Comparison of ENCODE assay signal across 21 mouse cellular contexts in genomic region chr1:107767198-107767947, GRCm38 (mm10).
DNase-seq lines count a peak whose midpoint lies in the region; ATAC-seq and TF ChIP-seq lines count a peak whose summit lies in the region.
"Had no signal": no experiment of that assay in that cellular context is flagged by ENCODE, and none has a peak within 500 bp of the region (broad histone marks: within the 10 kb centered on the region; RNA-seq: fewer than 3 reads in every experiment).

No protein-coding gene starts in this region.

- no peak for TF ChIP-seq EP300 in heart, postnatal 0 days (IDR thresholded peaks at IDR 0.05; ENCODE audit: low read depth)
- TF ChIP-seq EP300 in heart, adult 2 months (IDR thresholded peaks at IDR 0.05; ENCODE audit: insufficient read depth, low read depth, low read length): no peak

- peak; percentile 7 for DNase-seq in gastrocnemius, adult 18-20 months (ENCODE audit: low spot score)
- no peak for DNase-seq in gastrocnemius, adult 8-10 months (ENCODE audit: low spot score in 2 of 2)
- peak; percentile 26 for DNase-seq in heart, postnatal 0 days (ENCODE audit: low spot score)
- no peak for DNase-seq in heart, adult 2 months
- DNase-seq in brain, embryonic 14.5 days (ENCODE audit: low read depth): peak; percentile 26
- DNase-seq in thymus, postnatal 25 days: no peak
- DNase-seq: adrenal gland, adult 2 months; kidney, adult 11 months; kidney, postnatal 36 days; layer of hippocampus, postnatal 36 days; liver, postnatal 0 days; right cerebral cortex, adult 18-20 months; thymus, adult 18-20 months; thymus, postnatal 4 days had no signal

- intact Hi-C loops in heart, adult 2 months (cut with DNase I): no loop called here

- H3K4me3 ChIP-seq in heart, postnatal 0 days (ENCODE audit: low read depth, low read length): no peak overlapping the region
- H3K4me3 ChIP-seq in heart, adult 2 months: no peak overlapping the region
- H3K4me3 ChIP-seq in embryonic fibroblast, embryonic 13.5 days (ENCODE audit: insufficient read depth, low read length): no peak overlapping the region
- H3K4me3 ChIP-seq: hindbrain, embryonic 13.5 days; kidney, embryonic 15.5 days; midbrain, embryonic 12.5 days had no signal

- H3K4me2 ChIP-seq in heart, postnatal 0 days (ENCODE audit: low read depth, low read length): no peak overlapping the region
- H3K4me2 ChIP-seq: hindbrain, embryonic 13.5 days; kidney, embryonic 15.5 days; midbrain, embryonic 12.5 days had no signal

- no peak for TF ChIP-seq POLR2A in heart, adult 2 months (IDR thresholded peaks at IDR 0.05; ENCODE audit: insufficient read depth, low read depth, low read length)
- no peak for TF ChIP-seq POLR2A in brain, embryonic 14.5 days (IDR thresholded peaks at IDR 0.05; ENCODE audit: borderline replicate concordance, extremely low read depth, insufficient read depth, insufficient read length, poor library complexity, severe bottlenecking)
- no peak for TF ChIP-seq POLR2A in embryonic fibroblast, embryonic 13.5 days (IDR thresholded peaks at IDR 0.05; ENCODE audit: low read depth, low read length)

- no peaks in the 10 kb centered on the region for H3K79me2 ChIP-seq in heart, adult 2 months (replicated peaks; ENCODE audit: control insufficient read depth, insufficient read depth, low read length)

- no peaks in the 10 kb centered on the region; the same call in 1 of the 2 replicates for H3K4me1 ChIP-seq in heart, postnatal 0 days (ENCODE audit: control insufficient read depth, insufficient read depth)
- H3K4me1 ChIP-seq in heart, adult 2 months (ENCODE audit: control insufficient read depth, insufficient read depth, low read length): no peaks in the 10 kb centered on the region
- no peaks in the 10 kb centered on the region for H3K4me1 ChIP-seq in embryonic fibroblast, embryonic 13.5 days (ENCODE audit: control insufficient read depth, insufficient read depth, low read length)
- H3K4me1 ChIP-seq: hindbrain, embryonic 13.5 days; kidney, embryonic 15.5 days; midbrain, embryonic 12.5 days had no signal

- WGBS in heart, postnatal 0 days: 46% methylated on average over 4 of the region's 4 CpGs
- 33% methylated on average over 4 of the region's 4 CpGs for WGBS in heart, adult 2 months

- no peaks in the 10 kb centered on the region for H3K9me3 ChIP-seq in heart, postnatal 0 days (replicated peaks; ENCODE audit: control insufficient read depth, low read length)
- H3K9me3 ChIP-seq: hindbrain, embryonic 13.5 days; kidney, embryonic 15.5 days; midbrain, embryonic 12.5 days had no signal

- no peak overlapping the region; the same call in 1 of the 2 replicates for H3K27ac ChIP-seq in heart, postnatal 0 days (ENCODE audit: low read depth)
- no peak overlapping the region for H3K27ac ChIP-seq in heart, adult 2 months
- peak overlapping the region; percentile 90 for H3K27ac ChIP-seq in embryonic fibroblast, embryonic 13.5 days (ENCODE audit: insufficient read depth, low read length)
- H3K27ac ChIP-seq: hindbrain, embryonic 13.5 days; kidney, embryonic 15.5 days; macrophage; midbrain, embryonic 12.5 days had no signal

- H3K9ac ChIP-seq in heart, postnatal 0 days (replicated peaks; ENCODE audit: low read depth, low read length): no peak overlapping the region
- H3K9ac ChIP-seq in heart, adult 2 months (ENCODE audit: low read depth, low read length): no peak overlapping the region
- H3K9ac ChIP-seq: hindbrain, embryonic 13.5 days; kidney, embryonic 15.5 days; liver, postnatal 0 days; midbrain, embryonic 12.5 days had no signal

- no peaks in the 10 kb centered on the region for H3K36me3 ChIP-seq in heart, postnatal 0 days (replicated peaks; ENCODE audit: control insufficient read depth, insufficient read depth, low read length)
- H3K36me3 ChIP-seq in heart, adult 2 months (ENCODE audit: control insufficient read depth, insufficient read depth, low read length): 0 out of 2 replicates have a peak, but pooled peaks cover 2% of the 10 kb centered on the region
- H3K36me3 ChIP-seq: hindbrain, embryonic 13.5 days; kidney, embryonic 15.5 days; midbrain, embryonic 12.5 days had no signal

- no peak for TF ChIP-seq CTCF in heart, postnatal 0 days (IDR thresholded peaks at IDR 0.05; ENCODE audit: low read depth)
- no peak for TF ChIP-seq CTCF in heart, adult 2 months (IDR thresholded peaks at IDR 0.05)
- TF ChIP-seq CTCF in brain, embryonic 14.5 days (IDR thresholded peaks at IDR 0.05; ENCODE audit: borderline replicate concordance, extremely low read depth, insufficient read depth, insufficient read length): no peak
- TF ChIP-seq CTCF in embryonic fibroblast, embryonic 13.5 days (IDR thresholded peaks at IDR 0.05; ENCODE audit: borderline replicate concordance, insufficient read depth, low read length): no peak

- peak; percentile 57; the same call in 1 of the 2 replicates for ATAC-seq in heart, postnatal 0 days (ENCODE audit: insufficient read depth, low read depth)
- ATAC-seq: forebrain, embryonic 14.5 days; liver, postnatal 0 days; lung, postnatal 0 days had no signal

- H3K27me3 ChIP-seq in heart, postnatal 0 days (ENCODE audit: control insufficient read depth, insufficient read depth, low read length): no peaks in the 10 kb centered on the region
- no peaks in the 10 kb centered on the region for H3K27me3 ChIP-seq in heart, adult 2 months (ENCODE audit: control insufficient read depth, insufficient read depth, low read length)
- H3K27me3 ChIP-seq: hindbrain, embryonic 13.5 days; kidney, embryonic 15.5 days; midbrain, embryonic 12.5 days had no signal

Comparison
In these comparisons a context has a peak if more than half of its experiments do, and no peak if none do; other contexts are left out.
1. DNase-seq: peak in gastrocnemius, adult 18-20 months (single experiment), heart, postnatal 0 days (single experiment) and brain, embryonic 14.5 days (single experiment); none in gastrocnemius, adult 8-10 months (0 of 2), heart, adult 2 months (0 of 2) and thymus, postnatal 25 days (single experiment).